Mouse (Mus musculus) brain, embryonic 14.5 days (tissue): ENCODE measurements at regions not wholly inside any gene's neighbourhood (a gene's known extent, or its start where the extent isn't known, plus 50 kb on each side); places are given as distances from the start of the nearest gene placed in this dataset.

Experiments used
- DNase-seq: peaks from one replicate; pipeline ENCODE4 v3.0.0-alpha.2; 2011; ENCODE audit warnings: low read depth
- CTCF ChIP-seq: fragments of 200-500 bp; IDR thresholded peaks from 2 replicates; pipeline ENCODE4 v1.5.1; 2012; ENCODE audit warnings: inconsistent platforms, mild to moderate bottlenecking, moderate library complexity, borderline replicate concordance; ENCODE audit not compliant: insufficient read depth, insufficient read length; ENCODE audit errors: extremely low read depth
- POLR2A ChIP-seq: fragments of 200-500 bp; IDR thresholded peaks from 2 replicates; pipeline ENCODE4 v1.6.1; 2012; ENCODE audit warnings: mild to moderate bottlenecking, inconsistent platforms, borderline replicate concordance; ENCODE audit not compliant: poor library complexity, insufficient read depth, insufficient read length, severe bottlenecking; ENCODE audit errors: extremely low read depth

- DNase-seq = peak; percentile 89
- no peak for TF ChIP-seq POLR2A
Measured at GRCm38 (mm10) chr13:46350075-46350747, 68.0 kb upstream of the Rbm24 start.

DNA sequence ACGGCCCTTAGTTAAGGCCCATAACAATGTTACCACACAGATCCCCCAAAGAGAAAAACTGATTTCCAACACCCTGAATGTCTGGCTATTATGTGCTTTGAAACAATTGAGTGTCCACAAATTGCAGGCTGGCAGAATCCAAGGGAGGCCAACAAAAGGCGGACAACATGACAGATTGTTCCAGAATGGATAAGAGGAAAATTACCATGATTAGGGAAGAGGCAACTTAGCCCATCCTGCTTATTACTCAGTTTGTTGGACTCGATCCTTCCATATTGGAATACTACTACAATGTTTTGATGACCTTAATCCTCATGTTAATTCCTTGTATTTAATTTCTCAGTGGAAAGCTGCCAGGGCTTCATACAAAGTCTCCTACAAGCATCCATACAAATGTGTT is 62.9 kb upstream of the Rbm24 start:
- peak; percentile 65 for DNase-seq
- TF ChIP-seq CTCF (no peak), POLR2A (no peak)

- no peak for DNase-seq
- TF ChIP-seq POLR2A (no peak), CTCF (no peak)
Measured at GRCm38 (mm10) chr13:46355975-46356374, 62.3 kb upstream of the Rbm24 start.

- no peak for DNase-seq
- TF ChIP-seq POLR2A = no peak
- TF ChIP-seq CTCF = no peak
Measured at GRCm38 (mm10) chr13:46357037-46357436, 61.2 kb upstream of the Rbm24 start.

GRCm38 (mm10) chr13:46360495-46361120 is 57.6 kb upstream of the Rbm24 start:
- TF ChIP-seq CTCF (no peak), POLR2A (no peak)
- peak; percentile 25 for DNase-seq

- TF ChIP-seq CTCF (no peak), POLR2A (no peak)
Measured at GRCm38 (mm10) chr13:46363456-46364201, 54.6 kb upstream of the Rbm24 start.

DNA sequence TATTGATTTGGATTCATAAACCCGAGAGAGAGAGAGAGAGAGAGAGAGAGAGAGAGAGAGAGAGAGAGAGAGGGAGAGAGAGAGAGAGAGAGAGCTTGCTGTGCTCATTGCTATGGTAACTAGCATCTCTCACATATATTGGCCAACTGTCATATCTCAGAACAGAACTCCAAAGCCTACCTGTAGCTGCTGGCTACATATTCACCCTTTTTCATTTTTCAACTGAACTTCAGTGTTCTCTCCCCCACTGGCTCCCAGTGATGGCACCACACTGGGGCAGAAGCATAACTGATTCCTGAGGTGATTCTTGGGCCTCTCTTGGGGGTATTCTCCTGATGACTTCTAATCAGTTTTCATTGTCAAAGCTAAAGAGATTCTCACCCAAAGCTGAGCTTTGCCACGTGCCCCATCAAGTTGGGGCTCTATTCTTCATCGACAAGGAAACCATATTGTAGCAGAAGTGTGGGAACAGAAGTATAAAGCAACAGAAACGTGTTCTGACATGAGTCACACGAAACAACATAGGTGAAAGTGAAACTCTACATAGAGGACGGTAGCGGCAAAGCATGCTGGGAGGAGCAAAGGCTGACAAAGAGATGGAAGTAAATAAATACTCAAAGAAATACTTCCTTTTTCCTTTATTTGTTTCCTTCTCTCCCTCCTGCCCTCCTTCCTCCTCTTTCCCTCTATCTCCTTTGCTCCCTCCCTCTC is 53.9 kb upstream of the Rbm24 start:
- no peak for TF ChIP-seq POLR2A
- TF ChIP-seq CTCF = no peak
- DNase-seq = no peak

More at GRCm38 (mm10) chr13:46363456-46364201, 54.6 kb upstream of the Rbm24 start:
- DNase-seq = peak; percentile 59

GRCm38 (mm10) chr13:46365292-46365691 is 52.9 kb upstream of the Rbm24 start:
- TF ChIP-seq CTCF = no peak
- no peak for TF ChIP-seq POLR2A
- DNase-seq = no peak
